Mouse (Mus musculus): ENCODE measurements around the gene Scfd2.

DNA sequence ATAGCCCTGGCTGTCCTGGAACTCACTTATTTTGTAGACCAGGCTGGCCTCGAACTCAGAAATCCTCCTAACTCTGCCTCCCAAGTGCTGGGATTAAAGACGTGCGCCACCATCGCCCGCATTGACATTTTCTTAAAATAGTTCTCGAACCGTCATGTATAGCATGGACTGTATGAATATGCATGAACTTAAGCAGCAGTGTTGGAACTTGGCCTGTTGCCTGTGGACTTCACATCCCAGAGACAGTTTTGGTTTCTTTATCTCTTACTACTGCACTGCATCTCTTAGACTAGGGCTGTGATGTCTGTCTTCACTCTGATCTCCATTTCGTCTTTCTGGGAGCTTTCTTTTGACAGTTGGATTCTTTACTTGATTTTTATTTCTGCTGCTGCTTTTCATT, 18.0 kb upstream of the Scfd2 start:
- TF ChIP-seq CTCF (IDR thresholded peaks at IDR 0.05; ENCODE audit: low read depth, low read length), result no peak
- no peak for TF ChIP-seq POLR2A (IDR thresholded peaks at IDR 0.05; ENCODE audit: extremely low read depth, insufficient read depth, low read length)

Data from liver, adult 2 months (tissue).